Mouse (Mus musculus): Measurements from ENCODE around the gene Scin. TPM values are rescaled to one million over a fixed set of nuclear protein-coding genes. Genes with fewer than 3 reads are reported as not detected.

The Scin gene
- polyA plus RNA-seq, 1 experiment, result not detected

GRCm38 (mm10) chr12:40109227-40109626 is 24.8 kb downstream of the Scin start:
- no peak for TF ChIP-seq MYOD1 (IDR thresholded peaks at IDR 0.05; ENCODE audit: control insufficient read depth, insufficient read length, low read depth)
- TF ChIP-seq CEBPB (IDR thresholded peaks at IDR 0.05; ENCODE audit: low read depth), result no peak
- TF ChIP-seq MYOG (IDR thresholded peaks at IDR 0.05; ENCODE audit: control insufficient read depth, extremely low read depth, insufficient read length), result no peak
- TF ChIP-seq CTCF (IDR thresholded peaks at IDR 0.05; ENCODE audit: control insufficient read depth, insufficient read depth, insufficient read length), result no peak
- TF ChIP-seq USF1 (IDR thresholded peaks at IDR 0.05; ENCODE audit: low read depth), result no peak
- no peak for TF ChIP-seq FOSL1 (IDR thresholded peaks at IDR 0.05; ENCODE audit: insufficient read depth, low read length, poor library complexity, severe bottlenecking)
- no peak for TF ChIP-seq MAX (IDR thresholded peaks at IDR 0.05)
- Histone ChIP-seq H3K36me3 (ENCODE audit: control insufficient read depth, insufficient read depth) (no peaks in the 10 kb centered on the region), H3K79me2 (ENCODE audit: control insufficient read depth, insufficient read depth) (no peaks in the 10 kb centered on the region), H3ac (ENCODE audit: control insufficient read depth, insufficient read length, low read depth) (no peak overlapping the region), H3K4me3 (ENCODE audit: insufficient read depth, poor library complexity, severe bottlenecking) (no peak overlapping the region), H3K79me3 (ENCODE audit: low read depth) (no peaks in the 10 kb centered on the region), H3K27me3 (ENCODE audit: control insufficient read depth, insufficient read depth, insufficient read length) (no peaks in the 10 kb centered on the region)

GRCm38 (mm10) chr12:40108143-40108542 is 25.9 kb downstream of the Scin start:
- no peak overlapping the region for H3K4me3 ChIP-seq (ENCODE audit: insufficient read depth, poor library complexity, severe bottlenecking)
- H3ac ChIP-seq (ENCODE audit: control insufficient read depth, insufficient read length, low read depth), result no peak overlapping the region
- H3K36me3 ChIP-seq (ENCODE audit: control insufficient read depth, insufficient read depth), result no peaks in the 10 kb centered on the region
- TF ChIP-seq MYOG (IDR thresholded peaks at IDR 0.05; ENCODE audit: control insufficient read depth, extremely low read depth, insufficient read length) (no peak), MYOD1 (IDR thresholded peaks at IDR 0.05; ENCODE audit: control insufficient read depth, insufficient read length, low read depth) (no peak), FOSL1 (IDR thresholded peaks at IDR 0.05; ENCODE audit: insufficient read depth, low read length, poor library complexity, severe bottlenecking) (no peak), USF1 (IDR thresholded peaks at IDR 0.05; ENCODE audit: low read depth) (no peak), CTCF (IDR thresholded peaks at IDR 0.05; ENCODE audit: control insufficient read depth, insufficient read depth, insufficient read length) (no peak), CEBPB (IDR thresholded peaks at IDR 0.05; ENCODE audit: low read depth) (no peak), MAX (IDR thresholded peaks at IDR 0.05) (no peak)
- H3K79me3 ChIP-seq (ENCODE audit: low read depth), result no peaks in the 10 kb centered on the region
- no peaks in the 10 kb centered on the region for H3K27me3 ChIP-seq (ENCODE audit: control insufficient read depth, insufficient read depth, insufficient read length)
- no peaks in the 10 kb centered on the region for H3K79me2 ChIP-seq (ENCODE audit: control insufficient read depth, insufficient read depth)

GRCm38 (mm10) chr12:40106874-40107273 is 27.2 kb downstream of the Scin start:
- Histone ChIP-seq H3K27me3 (ENCODE audit: control insufficient read depth, insufficient read depth, insufficient read length) (no peaks in the 10 kb centered on the region), H3K79me3 (ENCODE audit: low read depth) (no peaks in the 10 kb centered on the region), H3K36me3 (ENCODE audit: control insufficient read depth, insufficient read depth) (no peaks in the 10 kb centered on the region), H3ac (ENCODE audit: control insufficient read depth, insufficient read length, low read depth) (no peak overlapping the region), H3K4me3 (ENCODE audit: insufficient read depth, poor library complexity, severe bottlenecking) (no peak overlapping the region), H3K79me2 (ENCODE audit: control insufficient read depth, insufficient read depth) (no peaks in the 10 kb centered on the region)
- TF ChIP-seq MAX (IDR thresholded peaks at IDR 0.05), result no peak
- no peak for TF ChIP-seq USF1 (IDR thresholded peaks at IDR 0.05; ENCODE audit: low read depth)
- TF ChIP-seq MYOG (IDR thresholded peaks at IDR 0.05; ENCODE audit: control insufficient read depth, extremely low read depth, insufficient read length), result no peak
- no peak for TF ChIP-seq CTCF (IDR thresholded peaks at IDR 0.05; ENCODE audit: control insufficient read depth, insufficient read depth, insufficient read length)
- TF ChIP-seq MYOD1 (IDR thresholded peaks at IDR 0.05; ENCODE audit: control insufficient read depth, insufficient read length, low read depth), result no peak
- no peak for TF ChIP-seq FOSL1 (IDR thresholded peaks at IDR 0.05; ENCODE audit: insufficient read depth, low read length, poor library complexity, severe bottlenecking)
- TF ChIP-seq CEBPB (IDR thresholded peaks at IDR 0.05; ENCODE audit: low read depth), result no peak

GRCm38 (mm10) chr12:40104750-40105149 is 29.3 kb downstream of the Scin start:
- no peak overlapping the region for H3ac ChIP-seq (ENCODE audit: control insufficient read depth, insufficient read length, low read depth)
- no peaks in the 10 kb centered on the region for H3K79me3 ChIP-seq (ENCODE audit: low read depth)
- TF ChIP-seq MAX (IDR thresholded peaks at IDR 0.05), result no peak
- TF ChIP-seq MYOD1 (IDR thresholded peaks at IDR 0.05; ENCODE audit: control insufficient read depth, insufficient read length, low read depth), result no peak
- TF ChIP-seq CEBPB (IDR thresholded peaks at IDR 0.05; ENCODE audit: low read depth), result no peak
- no peak for TF ChIP-seq CTCF (IDR thresholded peaks at IDR 0.05; ENCODE audit: control insufficient read depth, insufficient read depth, insufficient read length)
- no peak for TF ChIP-seq USF1 (IDR thresholded peaks at IDR 0.05; ENCODE audit: low read depth)
- no peak for TF ChIP-seq MYOG (IDR thresholded peaks at IDR 0.05; ENCODE audit: control insufficient read depth, extremely low read depth, insufficient read length)
- no peak for TF ChIP-seq FOSL1 (IDR thresholded peaks at IDR 0.05; ENCODE audit: insufficient read depth, low read length, poor library complexity, severe bottlenecking)
- no peak overlapping the region for H3K4me3 ChIP-seq (ENCODE audit: insufficient read depth, poor library complexity, severe bottlenecking)
- H3K36me3 ChIP-seq (ENCODE audit: control insufficient read depth, insufficient read depth), result no peaks in the 10 kb centered on the region
- no peaks in the 10 kb centered on the region for H3K79me2 ChIP-seq (ENCODE audit: control insufficient read depth, insufficient read depth)
- H3K27me3 ChIP-seq (ENCODE audit: control insufficient read depth, insufficient read depth, insufficient read length), result no peaks in the 10 kb centered on the region

DNA sequence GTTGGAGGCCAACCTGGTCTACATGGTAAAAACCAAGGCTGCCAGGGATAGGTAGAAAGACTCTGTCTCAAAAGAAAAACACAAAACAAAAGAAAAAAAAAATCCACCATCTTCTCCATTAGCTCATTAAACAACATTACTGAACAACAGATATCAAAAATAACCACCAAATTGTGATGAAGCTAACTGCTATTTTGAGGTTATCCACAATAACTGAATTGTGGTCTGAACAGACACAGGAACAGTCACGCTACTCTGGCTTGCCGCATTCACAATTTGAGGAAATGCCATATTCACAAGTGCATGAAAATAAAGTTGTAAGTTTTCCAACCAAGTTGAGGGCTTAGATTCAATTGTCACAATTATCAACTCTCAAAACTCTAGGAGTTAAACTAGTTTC is 31.7 kb downstream of the Scin start:
- no peaks in the 10 kb centered on the region for H3K79me3 ChIP-seq (ENCODE audit: low read depth)
- no peaks in the 10 kb centered on the region for H3K27me3 ChIP-seq (ENCODE audit: control insufficient read depth, insufficient read depth, insufficient read length)
- no peaks in the 10 kb centered on the region for H3K79me2 ChIP-seq (ENCODE audit: control insufficient read depth, insufficient read depth)
- H3K4me3 ChIP-seq (ENCODE audit: insufficient read depth, poor library complexity, severe bottlenecking), result no peak overlapping the region
- H3ac ChIP-seq (ENCODE audit: control insufficient read depth, insufficient read length, low read depth), result no peak overlapping the region
- no peak for TF ChIP-seq CEBPB (IDR thresholded peaks at IDR 0.05; ENCODE audit: low read depth)
- no peak for TF ChIP-seq MYOG (IDR thresholded peaks at IDR 0.05; ENCODE audit: control insufficient read depth, extremely low read depth, insufficient read length)
- no peak for TF ChIP-seq USF1 (IDR thresholded peaks at IDR 0.05; ENCODE audit: low read depth)
- TF ChIP-seq MAX (IDR thresholded peaks at IDR 0.05), result no peak
- no peak for TF ChIP-seq MYOD1 (IDR thresholded peaks at IDR 0.05; ENCODE audit: control insufficient read depth, insufficient read length, low read depth)
- no peak for TF ChIP-seq FOSL1 (IDR thresholded peaks at IDR 0.05; ENCODE audit: insufficient read depth, low read length, poor library complexity, severe bottlenecking)
- TF ChIP-seq CTCF (IDR thresholded peaks at IDR 0.05; ENCODE audit: control insufficient read depth, insufficient read depth, insufficient read length), result no peak
- H3K36me3 ChIP-seq (ENCODE audit: control insufficient read depth, insufficient read depth), result no peaks in the 10 kb centered on the region

DNA sequence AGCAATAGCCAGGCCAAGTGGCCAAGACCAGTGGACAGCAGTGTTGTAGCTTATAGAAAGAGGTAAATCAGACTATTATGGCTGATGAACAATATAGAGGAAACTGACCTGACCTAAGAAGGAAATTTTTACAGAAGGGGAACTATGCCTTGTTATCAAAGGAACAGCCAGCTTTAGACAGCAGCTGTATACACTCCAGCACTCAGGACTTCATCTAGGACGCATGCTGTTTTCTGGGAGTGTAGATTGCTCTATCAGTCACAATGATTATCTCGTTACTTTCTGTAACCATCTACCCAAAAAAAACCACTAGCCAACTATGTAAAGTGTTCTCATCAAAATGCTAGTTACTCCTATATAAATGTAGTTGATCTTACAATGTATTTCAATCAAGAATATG is 34.6 kb downstream of the Scin start:
- Histone ChIP-seq H3ac (ENCODE audit: control insufficient read depth, insufficient read length, low read depth) (no peak overlapping the region), H3K36me3 (ENCODE audit: control insufficient read depth, insufficient read depth) (no peaks in the 10 kb centered on the region), H3K79me2 (ENCODE audit: control insufficient read depth, insufficient read depth) (no peaks in the 10 kb centered on the region), H3K27me3 (ENCODE audit: control insufficient read depth, insufficient read depth, insufficient read length) (no peaks in the 10 kb centered on the region), H3K4me3 (ENCODE audit: insufficient read depth, poor library complexity, severe bottlenecking) (no peak overlapping the region), H3K79me3 (ENCODE audit: low read depth) (no peaks in the 10 kb centered on the region)
- TF ChIP-seq MYOD1 (IDR thresholded peaks at IDR 0.05; ENCODE audit: control insufficient read depth, insufficient read length, low read depth) (no peak), MYOG (IDR thresholded peaks at IDR 0.05; ENCODE audit: control insufficient read depth, extremely low read depth, insufficient read length) (no peak), USF1 (IDR thresholded peaks at IDR 0.05; ENCODE audit: low read depth) (no peak), FOSL1 (IDR thresholded peaks at IDR 0.05; ENCODE audit: insufficient read depth, low read length, poor library complexity, severe bottlenecking) (no peak), MAX (IDR thresholded peaks at IDR 0.05) (no peak), CTCF (IDR thresholded peaks at IDR 0.05; ENCODE audit: control insufficient read depth, insufficient read depth, insufficient read length) (no peak), CEBPB (IDR thresholded peaks at IDR 0.05; ENCODE audit: low read depth) (no peak)

All from C2C12 (cell line).